Mouse (Mus musculus) CD4-positive naive resting alpha-beta T cell, adult 76 days (primary cell): Measurements from ENCODE around the gene Gm21870. TPM values are rescaled to one million over a fixed set of nuclear protein-coding genes. Genes with fewer than 3 reads are reported as not detected.

ENCODE experiments used
- total RNA-seq: library from RNA; stranded (reverse); gene quantifications from one replicate; pipeline ENCODE4 v1.2.4, GENCODE M21; 2023

The Gm21870 gene
- total RNA-seq = not detected

DNA sequence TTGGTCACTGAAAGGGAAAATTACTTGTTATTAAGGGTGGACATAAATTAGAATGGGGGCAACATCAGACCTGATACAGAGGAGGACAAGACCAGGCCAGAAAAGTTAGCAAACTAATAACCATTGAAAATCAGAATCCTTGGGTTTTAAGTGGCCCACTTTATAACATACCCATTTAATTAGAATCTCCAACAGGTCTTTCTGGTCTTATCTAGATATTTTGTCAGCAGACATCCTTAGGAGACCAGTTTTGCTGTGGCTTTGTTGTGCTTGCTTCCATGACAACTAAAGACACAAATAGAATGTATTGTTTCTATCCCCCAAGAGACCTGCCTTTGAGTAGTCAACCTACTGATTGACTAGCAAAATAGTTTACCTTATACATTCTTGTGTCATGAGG is at the start of gene Gm21870:
Gm21870 (minus strand) TSS at position 101 of the 400 bp plus-strand sequence.

GRCm38 (mm10) chrX:33956440-33956839 is 30.2 kb downstream of the Gm21870 start, which contains the start of gene Btbd35f6:
Gene Btbd35f6, minus strand, starts transcription at chrX:33956540.

Other genes with a start within 250 kb of the Gm21870 start
- not detected for gene Btbd35f6, start 30.3 kb downstream of the Gm21870 start, total RNA-seq
- not detected for gene Btbd35f9, start 174.7 kb upstream of the Gm21870 start, total RNA-seq